Mouse (Mus musculus): ENCODE results near the gene Rassf6. TPM values are rescaled to one million over a fixed set of nuclear protein-coding genes. Genes with fewer than 3 reads are reported as not detected.

Rassf6 gene
- total and polyA plus RNA-seq, 2 experiments from 2014 or later: 2.0 to 2.5 TPM

DNA sequence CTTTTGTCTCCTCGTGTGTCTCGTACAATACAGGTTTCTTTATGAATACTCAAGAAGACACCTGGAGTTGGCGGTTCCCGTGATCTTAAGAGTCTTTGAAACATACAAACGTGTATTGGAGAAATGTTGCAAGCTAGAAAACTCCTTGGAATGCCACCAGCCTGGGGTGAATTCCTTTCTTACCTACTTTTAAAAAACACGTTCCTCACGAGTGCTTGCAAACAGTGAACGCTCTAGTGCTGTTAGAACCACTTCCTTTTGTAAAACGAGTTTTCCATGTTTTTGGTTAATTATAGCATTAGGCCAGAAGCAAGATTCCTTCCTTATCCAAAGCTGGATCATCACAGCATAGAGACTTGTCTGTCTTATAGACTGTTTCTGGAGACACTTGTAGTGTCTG lies 60.9 kb downstream of the Rassf6 start:
- DNase-seq (ENCODE audit: low spot score) (no peak), ATAC-seq (ENCODE audit: low FRiP score) (no peak)
- Histone ChIP-seq H3K9me3 (ENCODE audit: low read length) (no peaks in the 10 kb centered on the region), H3K4me1 (ENCODE audit: insufficient read depth, low read length) (no peaks in the 10 kb centered on the region), H3K36me3 (ENCODE audit: insufficient read depth, low read length) (no peaks in the 10 kb centered on the region), H3K9ac (replicated peaks; ENCODE audit: low read length, poor library complexity, severe bottlenecking) (no peak overlapping the region), H3K27me3 (ENCODE audit: insufficient read depth, low read length) (no peaks in the 10 kb centered on the region), H3K27ac (ENCODE audit: low read depth, low read length) (no peak overlapping the region), H3K4me3 (ENCODE audit: low read depth, low read length) (no peak overlapping the region), H3K4me2 (ENCODE audit: low read depth, low read length, poor library complexity, severe bottlenecking) (no peak overlapping the region)
- 91% methylated on average over 9 of the region's 9 CpGs for WGBS
- TF ChIP-seq CTCF (IDR thresholded peaks at IDR 0.05): no peak

DNA sequence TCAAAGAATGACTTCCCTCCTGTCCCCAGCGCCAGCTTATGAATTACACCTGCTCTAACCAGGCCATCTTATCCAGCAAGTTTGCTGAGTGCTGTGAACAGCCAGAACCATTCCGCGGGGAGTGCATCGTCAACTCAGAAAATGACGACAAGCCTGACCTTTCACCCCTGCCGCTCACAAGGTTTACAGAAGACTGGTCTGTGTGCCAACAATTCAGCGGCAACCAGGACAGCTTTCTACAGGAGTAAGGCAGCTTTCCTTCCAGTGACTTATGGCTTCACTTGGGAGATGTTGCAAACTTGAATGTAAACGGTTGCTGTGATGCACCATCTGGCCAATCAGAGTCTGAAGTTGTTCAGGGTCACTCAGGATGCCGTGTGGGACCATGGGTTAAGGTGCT lies 62.7 kb downstream of the Rassf6 start:
- DNase-seq (ENCODE audit: low spot score) (no peak), ATAC-seq (ENCODE audit: low FRiP score) (no peak)
- WGBS: 88% methylated on average over 9 of the region's 9 CpGs
- Histone ChIP-seq H3K4me3 (ENCODE audit: low read depth, low read length) (no peak overlapping the region), H3K4me1 (ENCODE audit: insufficient read depth, low read length) (no peaks in the 10 kb centered on the region), H3K27me3 (ENCODE audit: insufficient read depth, low read length) (no peaks in the 10 kb centered on the region), H3K9ac (replicated peaks; ENCODE audit: low read length, poor library complexity, severe bottlenecking) (no peak overlapping the region), H3K36me3 (ENCODE audit: insufficient read depth, low read length) (no peaks in the 10 kb centered on the region), H3K27ac (ENCODE audit: low read depth, low read length) (no peak overlapping the region), H3K4me2 (ENCODE audit: low read depth, low read length, poor library complexity, severe bottlenecking) (no peak overlapping the region), H3K9me3 (ENCODE audit: low read length) (no peaks in the 10 kb centered on the region)
- no peak for TF ChIP-seq CTCF (IDR thresholded peaks at IDR 0.05)

DNA sequence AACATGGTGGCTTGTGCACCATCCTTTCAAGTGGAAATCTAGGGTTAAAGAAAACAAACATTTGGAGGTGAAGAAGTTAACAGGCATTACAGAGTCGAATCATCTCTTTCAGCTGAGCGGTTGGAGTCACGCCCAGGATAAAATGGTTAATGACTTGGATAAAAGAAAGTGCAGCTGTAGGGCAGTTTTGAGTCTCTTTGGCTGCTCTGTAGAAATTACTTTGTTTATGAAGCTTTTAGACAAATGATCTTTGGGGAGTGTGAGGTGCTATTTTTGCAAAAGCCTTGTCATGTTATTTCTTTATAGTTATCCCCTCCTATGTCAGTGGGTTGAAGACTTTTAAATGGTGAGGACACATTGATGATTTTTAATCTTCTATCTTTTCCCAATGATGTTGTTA lies 69.2 kb downstream of the Rassf6 start:
- peak; percentile 29 for DNase-seq (ENCODE audit: low spot score)
- no peak for TF ChIP-seq CTCF (IDR thresholded peaks at IDR 0.05)
- no peaks in the 10 kb centered on the region for H3K9me3 ChIP-seq (ENCODE audit: low read length)
- no peak overlapping the region for H3K4me3 ChIP-seq (ENCODE audit: low read depth, low read length)
- H3K4me2 ChIP-seq (ENCODE audit: low read depth, low read length, poor library complexity, severe bottlenecking): no peak overlapping the region
- H3K9ac ChIP-seq (replicated peaks; ENCODE audit: low read length, poor library complexity, severe bottlenecking): no peak overlapping the region
- WGBS: 38% methylated on average over 3 of the region's 3 CpGs
- no peaks in the 10 kb centered on the region for H3K36me3 ChIP-seq (ENCODE audit: insufficient read depth, low read length)
- no peaks in the 10 kb centered on the region for H3K4me1 ChIP-seq (ENCODE audit: insufficient read depth, low read length)
- H3K27me3 ChIP-seq (ENCODE audit: insufficient read depth, low read length): no peaks in the 10 kb centered on the region
- H3K27ac ChIP-seq (ENCODE audit: low read depth, low read length): no peak overlapping the region
- no peak for ATAC-seq (ENCODE audit: low FRiP score)

DNA sequence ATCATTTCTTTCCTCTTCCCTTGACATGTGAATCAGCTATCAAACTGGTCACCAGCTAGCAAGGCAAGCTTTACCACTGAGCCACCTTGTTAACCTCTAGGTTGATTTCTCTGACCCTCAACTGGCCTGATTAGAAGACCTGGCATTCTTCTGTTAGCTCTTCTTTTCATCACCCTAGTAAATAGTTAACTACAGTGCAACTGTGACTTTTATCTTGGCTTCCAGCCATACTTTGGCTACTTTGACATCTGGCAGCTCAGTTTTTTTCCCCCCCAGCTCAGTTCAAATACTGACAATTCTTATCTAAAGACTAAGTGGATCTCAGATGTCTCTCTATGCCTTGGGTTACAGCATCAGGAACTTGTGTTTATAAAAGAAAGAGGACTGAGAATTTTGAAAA lies 72.1 kb downstream of the Rassf6 start:
- TF ChIP-seq CTCF (IDR thresholded peaks at IDR 0.05): no peak
- no peak overlapping the region for H3K4me2 ChIP-seq (ENCODE audit: low read depth, low read length, poor library complexity, severe bottlenecking)
- no peaks in the 10 kb centered on the region for H3K36me3 ChIP-seq (ENCODE audit: insufficient read depth, low read length)
- H3K9ac ChIP-seq (replicated peaks; ENCODE audit: low read length, poor library complexity, severe bottlenecking): no peak overlapping the region
- H3K27me3 ChIP-seq (ENCODE audit: insufficient read depth, low read length): no peaks in the 10 kb centered on the region
- DNase-seq (ENCODE audit: low spot score) (peak; percentile 19), ATAC-seq (ENCODE audit: low FRiP score) (no peak)
- H3K4me3 ChIP-seq (ENCODE audit: low read depth, low read length): no peak overlapping the region
- H3K9me3 ChIP-seq (ENCODE audit: low read length): no peaks in the 10 kb centered on the region
- H3K27ac ChIP-seq (ENCODE audit: low read depth, low read length): no peak overlapping the region
- H3K4me1 ChIP-seq (ENCODE audit: insufficient read depth, low read length): no peaks in the 10 kb centered on the region

DNA sequence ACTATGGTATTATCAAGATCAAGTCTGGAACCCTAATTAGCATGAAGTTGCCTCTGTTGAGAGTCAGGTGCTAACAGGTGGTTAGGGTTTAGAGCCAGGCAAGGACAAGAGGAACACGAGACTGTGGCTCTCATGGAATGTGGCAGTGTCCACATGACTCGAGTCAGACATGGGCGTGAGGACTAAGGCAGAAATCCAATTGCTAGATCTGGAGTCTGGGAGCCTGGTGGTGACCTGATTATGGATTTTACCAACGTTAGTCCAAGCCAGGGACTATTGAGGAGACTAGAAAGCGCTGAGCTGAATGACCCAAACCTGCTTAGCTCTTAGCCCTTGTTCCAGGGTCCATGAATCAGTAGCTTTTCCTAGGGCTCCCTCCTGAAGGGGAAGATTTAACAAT lies 72.7 kb downstream of the Rassf6 start:
- Histone ChIP-seq H3K27ac (ENCODE audit: low read depth, low read length) (no peak overlapping the region), H3K36me3 (ENCODE audit: insufficient read depth, low read length) (no peaks in the 10 kb centered on the region), H3K9me3 (ENCODE audit: low read length) (no peaks in the 10 kb centered on the region), H3K4me3 (ENCODE audit: low read depth, low read length) (no peak overlapping the region), H3K4me1 (ENCODE audit: insufficient read depth, low read length) (no peaks in the 10 kb centered on the region), H3K9ac (replicated peaks; ENCODE audit: low read length, poor library complexity, severe bottlenecking) (no peak overlapping the region), H3K4me2 (ENCODE audit: low read depth, low read length, poor library complexity, severe bottlenecking) (no peak overlapping the region), H3K27me3 (ENCODE audit: insufficient read depth, low read length) (no peaks in the 10 kb centered on the region)
- DNase-seq (ENCODE audit: low spot score) (no peak), ATAC-seq (ENCODE audit: low FRiP score) (no peak)
- TF ChIP-seq CTCF (IDR thresholded peaks at IDR 0.05): no peak
- 87% methylated on average over 5 of the region's 5 CpGs for WGBS

DNA sequence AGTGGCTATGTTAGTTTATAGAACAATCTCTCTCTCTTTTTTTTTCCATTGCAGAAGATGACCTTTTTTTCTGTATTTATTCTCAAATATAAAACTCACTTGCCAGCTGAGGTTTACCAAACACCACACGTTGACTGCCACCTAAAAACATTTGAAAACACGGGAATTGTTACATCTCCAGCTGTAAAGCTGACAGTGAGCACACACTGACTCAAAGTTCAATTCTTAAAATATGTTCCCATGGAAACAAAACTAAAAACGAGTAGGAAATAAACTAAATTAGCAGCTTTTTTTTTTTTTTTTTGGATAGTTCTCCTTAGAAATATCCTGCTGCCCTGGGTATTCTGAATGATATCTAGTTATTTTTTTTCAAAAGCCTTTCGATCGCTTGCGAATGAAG lies 75.3 kb downstream of the Rassf6 start:
- 81% methylated on average over 6 of the region's 6 CpGs for WGBS

More for the DNA sequence above, 75.3 kb downstream of the Rassf6 start:
- Histone ChIP-seq H3K4me1 (ENCODE audit: insufficient read depth, low read length) (no peaks in the 10 kb centered on the region), H3K4me2 (ENCODE audit: low read depth, low read length, poor library complexity, severe bottlenecking) (no peak overlapping the region), H3K9me3 (ENCODE audit: low read length) (no peaks in the 10 kb centered on the region), H3K27me3 (ENCODE audit: insufficient read depth, low read length) (no peaks in the 10 kb centered on the region), H3K27ac (ENCODE audit: low read depth, low read length) (no peak overlapping the region), H3K9ac (replicated peaks; ENCODE audit: low read length, poor library complexity, severe bottlenecking) (no peak overlapping the region), H3K4me3 (ENCODE audit: low read depth, low read length) (no peak overlapping the region), H3K36me3 (ENCODE audit: insufficient read depth, low read length) (no peaks in the 10 kb centered on the region)
- ATAC-seq (ENCODE audit: low FRiP score) (no peak), DNase-seq (ENCODE audit: low spot score) (no peak)
- no peak for TF ChIP-seq CTCF (IDR thresholded peaks at IDR 0.05)

Data from midbrain, postnatal 0 days (tissue).